Mouse (Mus musculus): ENCODE data around the gene Igsf21. TPM values are rescaled to one million over a fixed set of nuclear protein-coding genes. Genes with fewer than 3 reads are reported as not detected.

The Igsf21 gene
- polyA plus RNA-seq, 1 experiment: 9.2 TPM

DNA sequence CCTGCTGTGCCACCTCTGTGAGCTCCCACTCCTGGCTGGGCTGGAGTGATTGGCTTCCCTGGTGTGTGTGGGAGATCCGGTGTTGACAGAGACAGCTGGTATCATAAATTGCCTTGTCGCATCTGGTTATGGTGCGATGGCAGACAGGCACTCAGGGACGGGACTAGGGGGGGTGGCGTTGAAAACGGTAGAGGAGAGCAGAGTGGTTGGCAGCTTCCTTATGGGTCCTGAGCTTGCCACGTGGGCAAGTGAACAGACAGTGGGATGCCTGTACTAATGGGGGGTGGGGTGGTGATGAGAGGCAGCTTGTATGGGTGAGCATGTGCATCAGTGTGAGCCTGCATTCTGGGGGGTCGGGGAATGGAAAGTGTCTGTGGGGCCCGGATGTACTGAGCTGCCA, 130.8 kb downstream of the Igsf21 start:
- Histone ChIP-seq H3K4me3 (ENCODE audit: insufficient read depth, low read depth, low read length) (no peak overlapping the region), H3K4me1 (ENCODE audit: control insufficient read depth, insufficient read depth, insufficient read length, low read length) (no peaks in the 10 kb centered on the region), H3K27ac (replicated peaks; ENCODE audit: low read depth, low read length) (no peak overlapping the region)

DNA sequence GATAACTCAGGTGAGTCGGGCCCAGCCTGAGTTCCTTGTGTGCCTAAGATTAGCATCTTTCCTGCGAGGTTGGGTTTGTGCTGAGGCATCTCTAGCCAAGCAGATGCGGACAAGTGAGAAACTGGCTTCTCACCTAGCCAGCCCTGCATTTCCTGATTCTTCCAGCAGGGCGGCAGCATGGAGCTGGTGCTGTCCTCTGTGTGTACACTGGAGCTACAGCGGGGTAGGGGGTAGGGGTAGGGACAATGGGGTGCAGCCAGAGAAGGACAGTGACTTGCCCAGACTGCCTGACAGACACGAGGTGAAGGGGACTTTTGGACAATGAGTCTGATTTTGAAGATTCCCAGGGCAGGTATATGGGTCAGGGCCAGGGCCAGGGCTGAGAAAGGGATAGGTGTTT, 131.5 kb downstream of the Igsf21 start:
- Histone ChIP-seq H3K27ac (replicated peaks; ENCODE audit: low read depth, low read length) (no peak overlapping the region), H3K4me1 (ENCODE audit: control insufficient read depth, insufficient read depth, insufficient read length, low read length) (no peaks in the 10 kb centered on the region), H3K4me3 (ENCODE audit: insufficient read depth, low read depth, low read length) (no peak overlapping the region)

DNA sequence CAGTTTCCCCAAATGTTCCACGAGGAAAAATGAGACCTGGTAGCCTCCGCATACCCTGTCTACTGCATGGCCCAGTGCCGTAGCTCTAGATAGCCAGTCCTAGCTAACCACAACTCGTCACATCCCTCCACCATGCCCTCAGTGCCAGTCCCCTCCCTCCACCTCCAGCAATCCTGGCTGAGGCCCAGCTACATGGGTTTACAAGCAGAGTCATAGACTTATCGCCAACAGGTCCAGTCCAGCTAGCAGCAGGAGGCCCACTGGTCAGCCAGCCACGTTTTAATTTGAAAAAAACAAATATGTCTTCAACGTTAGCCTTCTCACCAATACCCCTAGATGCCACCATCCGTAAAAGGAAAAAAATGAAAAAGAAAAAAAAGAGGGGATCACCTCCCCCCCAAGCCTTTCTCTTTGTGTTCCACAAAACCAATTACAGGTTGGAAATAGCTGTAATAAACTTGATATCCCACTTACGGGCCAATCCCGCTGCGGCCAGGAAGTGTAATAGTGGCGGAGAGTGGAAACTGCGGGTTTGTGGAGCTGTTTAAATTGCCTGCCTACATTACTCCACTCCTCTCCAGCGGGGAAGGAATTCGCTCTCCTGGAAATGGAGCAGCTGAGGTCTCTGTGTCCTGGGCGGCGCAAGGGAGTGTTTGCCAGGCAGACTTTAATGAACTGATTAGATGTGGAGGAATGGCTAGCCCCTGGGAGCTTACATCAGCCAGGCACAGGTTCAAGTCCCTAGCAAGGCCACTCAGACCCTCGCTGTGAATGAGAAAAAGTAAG, 132.7 kb downstream of the Igsf21 start:
- Histone ChIP-seq H3K4me3 (ENCODE audit: insufficient read depth, low read depth, low read length) (no peak overlapping the region), H3K4me1 (ENCODE audit: control insufficient read depth, insufficient read depth, insufficient read length, low read length) (no peaks in the 10 kb centered on the region), H3K27ac (replicated peaks; ENCODE audit: low read depth, low read length) (no peak overlapping the region)

DNA sequence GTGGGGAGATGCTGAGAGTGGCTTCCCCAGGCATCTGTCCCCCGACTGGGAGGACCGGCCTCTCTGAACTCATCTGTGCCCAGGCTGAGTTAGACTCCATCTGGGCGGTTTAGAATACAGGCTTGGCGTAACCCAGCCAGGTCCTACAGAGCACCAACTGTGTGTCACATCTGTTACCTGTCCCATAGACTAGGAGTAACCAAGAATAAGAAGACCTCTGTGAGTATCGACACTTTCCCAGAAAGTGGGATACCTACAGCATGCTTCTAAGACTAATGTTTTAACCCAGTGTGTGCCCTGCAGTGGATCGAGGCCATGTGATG, 137.0 kb downstream of the Igsf21 start:
- Histone ChIP-seq H3K4me3 (ENCODE audit: insufficient read depth, low read depth, low read length) (no peak overlapping the region), H3K4me1 (ENCODE audit: control insufficient read depth, insufficient read depth, insufficient read length, low read length) (no peaks in the 10 kb centered on the region), H3K27ac (replicated peaks; ENCODE audit: low read depth, low read length) (no peak overlapping the region)

DNA sequence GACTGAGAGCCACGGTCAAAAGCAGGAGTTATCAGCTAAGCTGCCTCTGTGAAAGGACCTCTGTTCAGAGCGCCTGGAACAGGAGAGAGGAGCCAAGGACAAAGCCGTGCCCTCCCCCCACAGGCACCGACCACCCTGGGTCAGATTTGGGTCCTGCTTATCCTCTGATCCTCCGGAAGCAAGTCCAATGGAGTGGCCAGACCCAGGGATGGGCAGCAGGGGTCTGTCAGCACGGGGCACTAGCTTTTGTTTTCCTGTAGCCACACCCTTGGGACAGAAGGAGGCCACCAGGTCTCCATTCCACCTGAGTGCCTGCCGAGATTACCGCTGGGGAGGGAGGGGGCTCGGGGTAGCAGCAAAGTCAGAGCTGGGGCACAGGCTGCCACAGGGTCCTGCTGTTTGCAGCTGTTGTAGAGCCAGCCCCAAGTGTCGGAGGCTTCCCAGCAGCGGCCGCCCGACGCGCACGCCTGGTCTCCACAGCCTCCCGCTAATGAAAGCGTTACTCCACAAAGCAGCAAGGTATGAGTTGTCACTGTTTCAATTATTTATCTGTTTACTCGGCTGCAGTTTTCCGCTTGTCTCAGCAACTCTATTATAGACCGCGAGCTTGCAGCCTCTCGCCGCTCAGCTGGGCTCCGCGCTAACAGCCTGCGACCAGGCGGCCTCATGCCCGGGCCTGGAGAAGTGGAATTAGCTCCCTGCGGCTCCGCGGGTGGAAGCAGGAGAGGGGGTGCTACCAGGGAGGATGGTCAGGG, 137.5 kb downstream of the Igsf21 start:
- H3K27ac ChIP-seq (replicated peaks; ENCODE audit: low read depth, low read length): no peak overlapping the region
- H3K4me1 ChIP-seq (ENCODE audit: control insufficient read depth, insufficient read depth, insufficient read length, low read length): no peaks in the 10 kb centered on the region
- no peak overlapping the region for H3K4me3 ChIP-seq (ENCODE audit: insufficient read depth, low read depth, low read length)

DNA sequence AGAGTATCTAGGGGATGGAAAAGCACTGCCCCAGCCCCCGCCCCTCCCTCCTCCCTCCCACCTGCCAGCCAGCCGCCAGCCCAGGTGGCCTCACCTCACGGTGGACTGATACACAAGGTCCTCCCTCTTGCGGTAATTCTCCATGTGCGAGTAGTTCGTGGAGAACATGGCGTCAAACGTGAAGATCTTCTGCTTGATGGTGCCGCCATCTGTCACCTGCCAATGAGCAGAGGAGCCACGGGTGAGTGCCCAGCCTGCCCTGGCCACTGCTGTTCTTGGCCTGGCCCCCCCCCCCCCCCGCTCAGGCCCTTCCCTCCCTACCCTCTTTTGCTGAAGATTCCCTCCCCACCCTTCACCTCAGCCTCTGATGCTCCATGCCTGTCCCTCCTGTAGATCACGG, 139.4 kb downstream of the Igsf21 start:
- H3K4me3 ChIP-seq (ENCODE audit: insufficient read depth, low read depth, low read length): no peak overlapping the region
- H3K27ac ChIP-seq (replicated peaks; ENCODE audit: low read depth, low read length): no peak overlapping the region
- no peaks in the 10 kb centered on the region; the same call in 1 of the 2 replicates for H3K4me1 ChIP-seq (ENCODE audit: control insufficient read depth, insufficient read depth, insufficient read length, low read length)

DNA sequence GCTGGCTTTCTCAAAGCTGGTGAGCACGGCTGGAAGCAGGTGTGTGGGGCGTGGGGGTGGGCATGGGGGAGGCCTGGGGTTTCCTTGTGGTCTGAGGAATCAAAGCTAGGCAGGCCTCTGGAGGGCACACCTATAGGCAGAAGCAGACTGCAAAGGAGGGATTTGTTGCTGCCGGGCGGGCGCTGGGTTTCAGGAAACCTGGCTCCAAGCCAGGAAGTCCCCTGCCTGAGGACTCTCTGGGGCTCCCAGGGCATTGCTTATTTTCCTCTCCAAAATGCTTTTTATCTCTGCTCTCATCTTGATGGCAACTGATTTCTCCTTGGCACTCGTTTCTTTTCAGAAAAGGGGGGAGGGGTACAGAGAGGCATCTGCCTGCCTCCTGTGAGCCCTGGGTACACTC, 141.8 kb downstream of the Igsf21 start:
- Histone ChIP-seq H3K27ac (replicated peaks; ENCODE audit: low read depth, low read length) (no peak overlapping the region), H3K4me1 (ENCODE audit: control insufficient read depth, insufficient read depth, insufficient read length, low read length) (no peaks in the 10 kb centered on the region; the same call in 1 of the 2 replicates), H3K4me3 (ENCODE audit: insufficient read depth, low read depth, low read length) (no peak overlapping the region)

DNA sequence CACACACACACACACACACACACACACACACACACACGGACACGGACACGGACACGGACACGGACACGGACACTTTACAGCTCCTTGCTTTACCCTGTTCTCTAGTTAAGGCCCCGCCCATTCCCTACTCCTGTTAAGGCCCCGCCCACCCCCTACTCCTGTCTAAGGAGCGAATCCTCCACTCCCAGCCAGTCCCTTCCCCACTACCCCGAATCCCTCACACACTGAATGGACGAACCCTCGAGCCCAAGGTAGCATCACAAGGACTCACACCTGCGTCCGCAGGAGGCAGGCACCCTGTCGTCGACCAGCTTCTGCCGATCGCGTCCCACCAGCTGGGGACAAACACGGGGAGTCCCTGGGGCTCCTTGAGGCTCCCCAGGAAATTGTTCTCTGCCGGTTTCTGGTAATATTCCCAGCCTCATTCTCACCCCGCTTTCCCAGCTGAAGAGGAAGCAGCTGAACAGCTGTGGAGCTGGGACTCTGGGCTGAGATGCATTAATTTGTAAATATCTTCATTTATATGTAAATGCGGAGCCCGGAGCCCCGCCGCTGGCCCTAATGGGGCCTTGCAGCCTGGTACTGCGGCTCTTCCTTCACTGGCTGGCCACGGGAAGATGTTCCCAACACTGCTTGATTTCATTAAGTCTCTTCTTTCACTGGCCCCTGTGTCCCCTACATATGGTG, 143.1 kb downstream of the Igsf21 start:
- H3K27ac ChIP-seq (replicated peaks; ENCODE audit: low read depth, low read length): no peak overlapping the region
- no peak overlapping the region; the same call in 1 of the 2 replicates for H3K4me3 ChIP-seq (ENCODE audit: insufficient read depth, low read depth, low read length)
- H3K4me1 ChIP-seq (ENCODE audit: control insufficient read depth, insufficient read depth, insufficient read length, low read length): no peaks in the 10 kb centered on the region; the same call in 1 of the 2 replicates

DNA sequence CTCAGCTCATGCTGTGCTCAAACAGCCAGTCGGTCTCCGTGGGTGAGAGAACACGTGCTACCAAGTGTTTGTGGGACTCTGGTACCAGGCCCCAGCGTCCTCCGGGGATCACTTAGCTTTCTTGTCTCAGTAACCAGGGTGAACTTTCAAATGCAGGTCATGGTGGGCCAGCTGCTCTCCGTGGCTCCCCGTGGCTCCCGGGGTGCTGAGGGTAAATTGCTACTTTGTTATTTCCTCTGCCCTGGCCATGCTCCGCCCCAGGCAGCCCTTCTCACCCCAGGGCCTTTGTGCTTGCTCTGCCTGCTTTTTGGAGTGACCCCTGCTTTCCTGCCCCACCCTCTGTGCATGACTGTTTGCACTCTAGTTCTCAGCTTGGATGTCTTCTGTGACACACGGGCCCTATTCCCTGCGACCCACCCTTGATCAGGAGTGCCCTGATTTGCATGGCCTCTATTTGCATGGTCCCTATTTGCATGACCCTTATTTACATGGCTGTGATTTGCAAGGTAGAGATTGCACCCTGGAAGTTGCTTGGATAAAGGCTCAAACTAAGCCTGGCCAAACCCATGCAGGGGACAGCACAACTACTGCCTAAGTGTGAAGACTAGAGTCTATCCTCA, 143.9 kb downstream of the Igsf21 start:
- H3K4me3 ChIP-seq (ENCODE audit: insufficient read depth, low read depth, low read length): no peak overlapping the region
- no peaks in the 10 kb centered on the region; the same call in 1 of the 2 replicates for H3K4me1 ChIP-seq (ENCODE audit: control insufficient read depth, insufficient read depth, insufficient read length, low read length)
- no peak overlapping the region for H3K27ac ChIP-seq (replicated peaks; ENCODE audit: low read depth, low read length)

DNA sequence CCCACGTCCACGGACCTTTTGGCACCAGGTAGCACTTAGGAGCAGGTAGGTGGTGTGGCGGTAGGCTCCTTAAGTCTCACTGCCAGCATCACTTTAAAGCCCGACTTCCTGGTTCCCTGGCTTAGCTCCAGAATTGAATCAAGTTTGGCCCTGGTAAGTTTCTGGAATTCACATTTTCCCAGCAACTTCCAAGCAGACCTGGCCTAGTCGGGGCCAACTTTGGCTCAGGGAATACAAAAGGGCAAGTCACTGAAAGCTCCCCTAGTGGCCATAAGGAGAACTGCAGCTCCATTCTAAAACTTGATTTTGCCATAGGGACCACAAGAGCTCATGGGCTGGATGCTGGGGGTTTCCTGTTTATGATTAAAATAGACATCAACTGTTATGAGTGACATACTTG, 145.5 kb downstream of the Igsf21 start:
- H3K27ac ChIP-seq (replicated peaks; ENCODE audit: low read depth, low read length): no peak overlapping the region
- no peak overlapping the region for H3K4me3 ChIP-seq (ENCODE audit: insufficient read depth, low read depth, low read length)
- no peaks in the 10 kb centered on the region; the same call in 1 of the 2 replicates for H3K4me1 ChIP-seq (ENCODE audit: control insufficient read depth, insufficient read depth, insufficient read length, low read length)

DNA sequence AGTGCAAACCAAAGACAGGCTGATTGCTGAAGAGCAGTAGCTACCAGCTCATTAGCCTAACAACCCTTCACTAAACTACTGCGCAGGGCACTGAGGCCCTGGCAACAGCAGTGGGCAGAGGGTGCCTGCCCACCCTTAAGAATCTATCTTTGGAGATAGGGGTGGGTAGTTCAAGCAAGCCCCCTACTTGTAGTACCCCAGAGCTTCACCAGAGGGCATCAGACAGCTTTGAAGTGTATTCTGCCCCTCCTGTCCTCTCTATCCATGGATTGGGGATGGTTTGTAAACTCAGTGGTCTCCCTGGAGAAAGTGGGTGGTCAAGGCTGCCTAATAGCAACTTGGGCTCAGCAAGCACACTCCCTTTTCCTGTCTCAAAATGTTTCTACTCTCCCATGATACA, 146.4 kb downstream of the Igsf21 start:
- no peak overlapping the region for H3K27ac ChIP-seq (replicated peaks; ENCODE audit: low read depth, low read length)
- H3K4me1 ChIP-seq (ENCODE audit: control insufficient read depth, insufficient read depth, insufficient read length, low read length): no peaks in the 10 kb centered on the region; the same call in 1 of the 2 replicates
- H3K4me3 ChIP-seq (ENCODE audit: insufficient read depth, low read depth, low read length): no peak overlapping the region

DNA sequence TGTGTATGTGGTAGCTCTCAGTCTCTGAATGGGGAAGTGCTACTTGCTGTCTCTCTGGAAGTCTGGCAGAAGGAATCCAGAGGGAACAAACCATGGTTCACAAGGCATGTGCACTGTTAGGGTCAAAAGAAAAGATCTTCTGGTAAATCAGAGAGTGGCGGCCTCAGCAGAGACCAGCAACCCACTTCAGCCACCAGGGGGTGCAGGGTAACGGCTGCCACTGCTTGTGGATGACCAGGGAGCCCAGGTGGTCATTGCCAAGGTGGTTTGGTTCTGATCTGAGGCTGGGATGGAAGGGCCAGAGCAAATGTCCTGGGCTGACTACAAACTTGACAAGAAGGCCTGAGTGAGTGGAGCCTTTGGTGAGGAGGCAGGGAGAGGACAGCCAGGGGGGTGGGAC, 150.3 kb downstream of the Igsf21 start:
- Histone ChIP-seq H3K4me1 (ENCODE audit: control insufficient read depth, insufficient read depth, insufficient read length, low read length) (no peaks in the 10 kb centered on the region), H3K4me3 (ENCODE audit: insufficient read depth, low read depth, low read length) (no peak overlapping the region), H3K27ac (replicated peaks; ENCODE audit: low read depth, low read length) (no peak overlapping the region)

DNA sequence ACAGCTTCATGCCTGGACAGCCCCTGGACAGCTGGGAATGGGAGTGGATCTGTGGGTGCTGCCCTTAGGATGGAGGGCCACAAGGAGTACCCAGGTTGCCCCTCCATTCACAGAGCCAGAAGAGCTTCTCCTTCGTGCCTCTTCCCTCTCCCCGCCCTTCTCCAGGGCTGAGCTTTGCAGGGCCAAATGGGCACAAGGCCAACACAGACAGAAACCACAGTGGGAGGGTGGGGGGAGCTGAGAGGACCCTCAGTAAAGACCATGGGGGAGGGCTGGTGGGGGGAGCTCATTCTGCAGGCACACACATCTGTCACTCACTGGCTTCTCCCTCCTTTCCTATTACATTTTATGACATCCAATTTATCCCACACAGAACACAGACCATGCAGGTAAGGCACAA, 151.7 kb downstream of the Igsf21 start:
- Histone ChIP-seq H3K27ac (replicated peaks; ENCODE audit: low read depth, low read length) (no peak overlapping the region), H3K4me1 (ENCODE audit: control insufficient read depth, insufficient read depth, insufficient read length, low read length) (no peaks in the 10 kb centered on the region), H3K4me3 (ENCODE audit: insufficient read depth, low read depth, low read length) (no peak overlapping the region)

DNA sequence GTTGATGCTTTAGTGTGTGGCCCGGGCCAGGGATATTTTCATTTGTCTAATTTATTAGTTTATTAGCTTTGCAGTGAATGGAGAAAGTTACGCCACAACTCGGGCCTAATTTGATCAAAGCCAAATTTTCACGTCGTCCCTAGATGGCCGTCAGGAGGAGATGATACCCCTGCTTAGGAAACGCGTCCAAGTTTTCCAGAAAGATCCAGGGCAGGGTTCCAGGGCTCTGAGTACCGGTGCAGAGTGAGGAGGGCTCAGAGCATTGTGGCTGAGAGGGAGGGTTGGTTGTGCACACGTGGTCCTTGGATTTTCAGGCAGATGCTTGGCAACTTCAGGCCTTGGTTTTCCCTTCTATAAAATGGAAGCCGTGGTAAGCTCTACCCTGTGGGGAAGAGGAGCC, 154.2 kb downstream of the Igsf21 start:
- Histone ChIP-seq H3K4me1 (ENCODE audit: control insufficient read depth, insufficient read depth, insufficient read length, low read length) (no peaks in the 10 kb centered on the region), H3K4me3 (ENCODE audit: insufficient read depth, low read depth, low read length) (no peak overlapping the region), H3K27ac (replicated peaks; ENCODE audit: low read depth, low read length) (no peak overlapping the region)

DNA sequence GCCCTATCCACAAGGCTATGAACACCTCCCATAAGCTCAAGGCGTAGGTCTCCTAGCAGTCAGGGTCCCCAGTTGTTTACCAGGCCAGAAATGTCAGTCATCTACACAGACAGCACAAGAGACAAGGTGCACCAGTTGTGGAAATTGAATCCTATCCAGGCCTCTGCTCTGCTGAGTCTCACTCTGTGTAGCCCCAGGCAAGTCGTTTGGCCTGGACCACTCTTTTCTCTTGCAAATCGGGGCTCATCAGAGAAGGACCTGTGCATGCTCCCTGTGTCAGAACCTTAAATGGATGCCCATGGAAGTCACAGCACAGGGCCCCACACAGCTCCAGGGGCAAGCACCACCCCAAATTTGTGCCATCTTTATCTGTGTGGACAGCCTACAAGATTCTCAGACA, 154.9 kb downstream of the Igsf21 start:
- H3K4me1 ChIP-seq (ENCODE audit: control insufficient read depth, insufficient read depth, insufficient read length, low read length): no peaks in the 10 kb centered on the region
- no peak overlapping the region for H3K4me3 ChIP-seq (ENCODE audit: insufficient read depth, low read depth, low read length)
- H3K27ac ChIP-seq (replicated peaks; ENCODE audit: low read depth, low read length): no peak overlapping the region
